Mouse (Mus musculus): Measurements from ENCODE around the gene Cyp2c23. TPM values are rescaled to one million over a fixed set of nuclear protein-coding genes. Genes with fewer than 3 reads are reported as not detected.
A peak's percentile ranks its signal among the peaks of the same experiment; 100 is the strongest.

Gene Cyp2c23
- polyA plus RNA-seq, 1 experiment = 0.05 TPM

GRCm38 (mm10) chr19:43966481-43966880 is 62.5 kb downstream of the Cyp2c23 start:
- TF ChIP-seq CTCF (IDR thresholded peaks at IDR 0.05; ENCODE audit: borderline replicate concordance, extremely low read depth, insufficient read depth, insufficient read length) = no peak
- TF ChIP-seq POLR2A (IDR thresholded peaks at IDR 0.05; ENCODE audit: borderline replicate concordance, extremely low read depth, insufficient read depth, insufficient read length, poor library complexity, severe bottlenecking) = no peak
- DNase-seq (ENCODE audit: low read depth) = no peak

- TF ChIP-seq POLR2A (IDR thresholded peaks at IDR 0.05; ENCODE audit: borderline replicate concordance, extremely low read depth, insufficient read depth, insufficient read length, poor library complexity, severe bottlenecking) = no peak
- TF ChIP-seq CTCF (IDR thresholded peaks at IDR 0.05; ENCODE audit: borderline replicate concordance, extremely low read depth, insufficient read depth, insufficient read length) = no peak
- no peak for DNase-seq (ENCODE audit: low read depth)
Measured at GRCm38 (mm10) chr19:43965496-43966085, 63.4 kb downstream of the Cyp2c23 start.

- DNase-seq (ENCODE audit: low read depth) = no peak
- no peak for TF ChIP-seq POLR2A (IDR thresholded peaks at IDR 0.05; ENCODE audit: borderline replicate concordance, extremely low read depth, insufficient read depth, insufficient read length, poor library complexity, severe bottlenecking)
- no peak for TF ChIP-seq CTCF (IDR thresholded peaks at IDR 0.05; ENCODE audit: borderline replicate concordance, extremely low read depth, insufficient read depth, insufficient read length)
Measured at GRCm38 (mm10) chr19:43962795-43963194, 66.2 kb downstream of the Cyp2c23 start.

- no peak for DNase-seq (ENCODE audit: low read depth)
Measured at GRCm38 (mm10) chr19:43961185-43961584, 67.8 kb downstream of the Cyp2c23 start.

GRCm38 (mm10) chr19:43960014-43960413 is 69.0 kb downstream of the Cyp2c23 start:
- TF ChIP-seq CTCF (IDR thresholded peaks at IDR 0.05; ENCODE audit: borderline replicate concordance, extremely low read depth, insufficient read depth, insufficient read length) = no peak
- TF ChIP-seq POLR2A (IDR thresholded peaks at IDR 0.05; ENCODE audit: borderline replicate concordance, extremely low read depth, insufficient read depth, insufficient read length, poor library complexity, severe bottlenecking) = no peak
- no peak for DNase-seq (ENCODE audit: low read depth)

More at GRCm38 (mm10) chr19:43961185-43961584, 67.8 kb downstream of the Cyp2c23 start:
- peak; percentile 42; the same call in 1 of the 2 replicates for TF ChIP-seq CTCF (IDR thresholded peaks at IDR 0.05; ENCODE audit: borderline replicate concordance, extremely low read depth, insufficient read depth, insufficient read length)
- TF ChIP-seq POLR2A (IDR thresholded peaks at IDR 0.05; ENCODE audit: borderline replicate concordance, extremely low read depth, insufficient read depth, insufficient read length, poor library complexity, severe bottlenecking) = no peak

- DNase-seq (ENCODE audit: low read depth) = peak; percentile 66
Measured at GRCm38 (mm10) chr19:43959162-43959561, 69.8 kb downstream of the Cyp2c23 start.

GRCm38 (mm10) chr19:43957881-43958280 is 71.1 kb downstream of the Cyp2c23 start:
- TF ChIP-seq CTCF (IDR thresholded peaks at IDR 0.05; ENCODE audit: borderline replicate concordance, extremely low read depth, insufficient read depth, insufficient read length) = no peak
- TF ChIP-seq POLR2A (IDR thresholded peaks at IDR 0.05; ENCODE audit: borderline replicate concordance, extremely low read depth, insufficient read depth, insufficient read length, poor library complexity, severe bottlenecking) = no peak
- DNase-seq (ENCODE audit: low read depth) = no peak

More at GRCm38 (mm10) chr19:43959162-43959561, 69.8 kb downstream of the Cyp2c23 start:
- TF ChIP-seq CTCF (IDR thresholded peaks at IDR 0.05; ENCODE audit: borderline replicate concordance, extremely low read depth, insufficient read depth, insufficient read length) (peak; percentile 88), POLR2A (IDR thresholded peaks at IDR 0.05; ENCODE audit: borderline replicate concordance, extremely low read depth, insufficient read depth, insufficient read length, poor library complexity, severe bottlenecking) (no peak)

GRCm38 (mm10) chr19:43957402-43957801 is 71.6 kb downstream of the Cyp2c23 start:
- peak; percentile 14 for DNase-seq (ENCODE audit: low read depth)
- TF ChIP-seq POLR2A (IDR thresholded peaks at IDR 0.05; ENCODE audit: borderline replicate concordance, extremely low read depth, insufficient read depth, insufficient read length, poor library complexity, severe bottlenecking) = no peak
- no peak for TF ChIP-seq CTCF (IDR thresholded peaks at IDR 0.05; ENCODE audit: borderline replicate concordance, extremely low read depth, insufficient read depth, insufficient read length)

- DNase-seq (ENCODE audit: low read depth) = no peak
- no peak for TF ChIP-seq POLR2A (IDR thresholded peaks at IDR 0.05; ENCODE audit: borderline replicate concordance, extremely low read depth, insufficient read depth, insufficient read length, poor library complexity, severe bottlenecking)
- TF ChIP-seq CTCF (IDR thresholded peaks at IDR 0.05; ENCODE audit: borderline replicate concordance, extremely low read depth, insufficient read depth, insufficient read length) = no peak
Measured at GRCm38 (mm10) chr19:43955266-43955665, 73.7 kb downstream of the Cyp2c23 start.

Other genes with a start within 250 kb of the Cyp2c23 start
- 0.04 and 0.15 TPM in 2 replicates for gene Abcc2, start 247.0 kb downstream of the Cyp2c23 start, polyA plus RNA-seq (2012; rRNA removed)
- gene Dnmbp, start 89.0 kb downstream of the Cyp2c23 start, polyA plus RNA-seq (2012; rRNA removed) = 16.1 and 16.9 TPM in 2 replicates
- gene Cpn1, start 42.7 kb downstream of the Cyp2c23 start, polyA plus RNA-seq (2012; rRNA removed) = 0.15 and 0.23 TPM in 2 replicates
- gene Erlin1, start 40.6 kb upstream of the Cyp2c23 start, polyA plus RNA-seq (2012; rRNA removed) = 18.3 and 19.6 TPM in 2 replicates
- gene Chuk, start 78.3 kb upstream of the Cyp2c23 start, polyA plus RNA-seq (2012; rRNA removed) = 107 and 111 TPM in 2 replicates
- gene Cwf19l1, start 106.7 kb upstream of the Cyp2c23 start, polyA plus RNA-seq (2012; rRNA removed) = 30.7 and 31.7 TPM in 2 replicates
- 91.2 and 104 TPM in 2 replicates for gene Bloc1s2, start 117.2 kb upstream of the Cyp2c23 start, polyA plus RNA-seq (2012; rRNA removed)
- 0.19 and 0.26 TPM in 2 replicates for gene Pkd2l1, start 163.2 kb upstream of the Cyp2c23 start, polyA plus RNA-seq (2012; rRNA removed)
- gene Scd3, start 174.1 kb upstream of the Cyp2c23 start, polyA plus RNA-seq (2012; rRNA removed) = 3.1 and 3.5 TPM in 2 replicates